Mouse (Mus musculus) adrenal gland, adult (tissue): ENCODE measurements around the gene Aff3.

ENCODE experiments used
- DNase-seq, 2 experiments: peaks; one replicate each; pipeline ENCODE4 v3.0.0; 2022 to 2023; ENCODE audit warnings: low spot score in 1 of 2; ENCODE audit not compliant: inconsistent age in 2 of 2

Gene Aff3

DNA sequence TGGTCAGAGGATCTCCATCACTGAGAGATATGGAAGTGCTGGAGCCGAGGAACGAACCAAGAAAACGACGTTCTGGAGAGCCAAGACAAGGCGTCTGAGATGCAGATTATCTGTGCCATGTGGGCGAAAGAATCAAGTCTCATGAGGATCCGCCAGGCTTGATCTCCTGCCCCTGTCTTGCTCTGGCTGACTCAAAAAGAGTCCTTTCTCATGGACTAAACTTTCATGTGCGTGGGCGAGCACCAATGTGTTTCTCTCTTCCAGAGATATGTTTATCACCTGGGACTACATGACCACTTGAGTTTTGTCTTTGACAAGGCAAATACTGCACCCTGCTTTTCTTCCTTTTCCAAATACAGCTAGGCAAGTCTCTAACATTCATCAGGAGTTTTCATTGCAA is 6.4 kb downstream of the Aff3 start:
- DNase-seq = no peak

DNA sequence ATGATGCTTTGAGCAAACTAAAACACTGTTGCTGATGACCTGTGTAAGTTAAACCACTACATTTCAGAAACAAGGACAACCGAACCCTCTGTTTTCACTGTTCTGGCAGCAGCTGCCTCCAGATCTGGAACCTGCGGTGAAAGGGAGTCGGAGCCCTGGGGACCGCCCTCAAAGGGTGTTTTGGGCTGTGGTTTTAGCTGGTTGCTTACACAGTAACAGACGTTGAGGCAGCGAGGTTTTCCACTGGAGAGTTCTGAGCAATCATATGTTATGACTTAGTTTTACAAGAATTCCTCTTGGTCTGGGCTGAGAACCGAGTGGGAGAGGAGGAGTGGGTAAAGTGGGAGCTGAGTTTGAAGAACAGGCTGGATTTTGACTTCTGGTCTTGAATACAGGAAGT is 7.1 kb downstream of the Aff3 start:
- DNase-seq = no peak

DNA sequence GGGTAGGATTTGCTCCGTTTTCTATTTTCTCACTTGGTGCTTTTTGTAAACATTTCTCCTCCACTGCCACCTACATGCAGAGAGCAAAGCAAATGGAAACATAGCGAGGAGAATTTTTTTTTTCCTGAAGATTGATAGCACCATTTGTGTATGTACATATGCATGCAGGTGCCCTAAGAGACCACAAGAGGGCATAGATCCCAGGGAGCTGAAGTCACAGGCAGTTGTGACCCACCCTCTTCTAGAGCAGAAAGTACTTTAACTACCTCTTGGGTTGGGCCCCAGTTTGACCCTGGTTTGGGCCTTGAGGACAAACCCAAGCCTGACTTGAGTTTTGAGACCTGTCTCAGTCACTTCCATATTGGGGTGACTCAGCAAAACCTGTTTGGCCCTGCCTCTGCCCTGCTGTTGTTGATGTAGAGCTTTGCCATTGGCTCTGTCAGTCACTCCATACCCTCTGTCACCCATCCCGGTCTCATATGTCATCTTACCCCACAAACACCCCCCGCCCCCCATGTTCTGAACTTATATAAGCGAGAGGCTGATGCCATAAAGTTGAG is 9.7 kb downstream of the Aff3 start:
- DNase-seq = no peak

DNA sequence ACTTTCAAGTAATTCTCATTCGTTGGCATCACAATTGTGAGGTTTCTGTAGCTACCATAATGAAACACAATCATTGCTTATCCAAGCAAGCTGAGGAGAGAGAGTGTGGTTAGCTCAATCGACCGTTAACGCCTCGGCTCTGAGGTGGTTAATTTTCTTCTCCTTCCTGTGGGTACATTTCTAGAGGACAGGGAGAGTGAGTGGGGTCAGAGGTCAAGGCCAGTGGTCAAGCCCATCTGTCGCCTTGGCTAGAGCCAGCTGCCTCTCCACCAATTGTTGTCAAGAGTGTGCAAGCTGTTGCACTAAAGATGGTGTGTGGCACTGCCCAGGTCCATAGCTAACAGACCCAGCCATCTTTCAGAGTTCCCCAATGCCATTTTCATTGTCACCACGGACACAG is 14.7 kb downstream of the Aff3 start:
- DNase-seq = no peak

DNA sequence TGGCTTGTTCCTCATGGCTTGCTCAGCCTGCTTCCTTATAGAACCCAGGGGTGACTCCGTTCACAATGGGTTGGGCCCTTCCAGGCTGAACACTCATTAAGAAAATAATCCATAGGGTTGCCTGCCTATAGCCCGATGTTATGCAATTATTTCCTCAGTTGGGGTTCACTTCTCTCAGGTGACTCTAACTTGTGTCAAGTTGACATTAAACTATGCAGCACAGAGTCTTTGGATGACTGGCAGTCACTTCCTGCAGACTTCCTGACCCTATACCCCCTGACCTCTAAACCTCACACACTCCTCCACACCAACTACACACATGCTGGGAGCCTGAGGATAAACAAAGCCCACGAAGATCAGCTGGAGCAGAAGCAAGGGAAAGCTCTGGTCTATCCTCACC is 15.6 kb downstream of the Aff3 start:
- DNase-seq = no peak

DNA sequence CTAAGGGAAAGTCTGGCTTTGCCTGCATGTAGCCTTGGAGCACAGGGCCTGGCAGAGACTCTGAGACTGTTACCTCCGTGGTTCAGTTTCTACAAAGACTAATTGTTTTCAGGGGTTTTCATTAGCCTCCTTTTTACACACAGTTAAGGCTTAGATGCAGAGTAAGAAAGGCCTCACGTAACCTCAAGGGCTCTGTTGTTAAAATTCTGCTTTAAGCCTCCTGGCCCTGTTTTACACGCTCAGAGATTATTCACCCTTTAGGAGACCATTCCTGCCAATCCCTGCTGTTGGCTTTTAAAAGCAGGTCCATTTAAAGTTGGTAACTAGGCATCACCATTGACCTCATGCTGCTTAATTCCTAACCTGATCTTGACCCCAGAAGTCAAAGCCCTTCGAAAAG is 22.5 kb downstream of the Aff3 start:
- no peak for DNase-seq

DNA sequence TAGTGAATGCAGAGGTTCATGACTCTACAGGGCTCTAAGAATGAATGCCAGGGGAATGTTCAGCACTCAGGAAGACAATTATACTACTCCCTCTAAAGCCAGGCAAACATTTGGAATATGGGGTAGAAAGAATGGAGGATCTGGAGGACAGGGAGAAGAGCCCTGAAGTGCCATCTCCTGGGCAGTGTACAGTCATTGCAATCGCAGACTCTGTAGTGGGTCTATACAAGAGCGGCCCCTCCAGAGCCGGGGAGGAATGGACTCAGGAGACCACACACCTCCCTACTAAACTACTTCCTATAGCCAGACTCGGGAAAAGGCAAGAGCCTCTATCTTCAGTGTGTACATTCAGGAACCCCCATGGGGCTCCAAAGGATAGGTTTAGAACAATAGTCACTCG is 25.1 kb downstream of the Aff3 start:
- no peak for DNase-seq

DNA sequence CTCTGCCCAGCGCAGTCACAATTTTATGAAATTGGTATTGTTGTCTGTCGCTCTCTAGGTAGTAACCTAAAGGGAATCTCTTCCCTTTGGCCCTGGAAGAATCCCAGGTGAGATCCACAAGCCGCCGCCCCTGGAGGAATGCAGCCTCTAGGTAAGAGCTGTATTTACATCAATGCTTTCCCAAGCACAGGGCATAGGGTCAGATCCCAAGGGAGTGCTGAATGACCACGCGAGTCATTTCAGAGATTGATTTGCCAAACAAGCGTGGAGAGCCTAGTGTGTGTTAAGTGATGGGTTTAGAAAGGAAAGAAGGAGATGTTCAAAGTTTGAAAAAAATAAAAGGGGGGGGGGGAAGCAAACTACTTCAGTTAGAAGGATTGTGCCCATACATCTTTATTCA is 29.2 kb downstream of the Aff3 start:
- DNase-seq = no peak

DNA sequence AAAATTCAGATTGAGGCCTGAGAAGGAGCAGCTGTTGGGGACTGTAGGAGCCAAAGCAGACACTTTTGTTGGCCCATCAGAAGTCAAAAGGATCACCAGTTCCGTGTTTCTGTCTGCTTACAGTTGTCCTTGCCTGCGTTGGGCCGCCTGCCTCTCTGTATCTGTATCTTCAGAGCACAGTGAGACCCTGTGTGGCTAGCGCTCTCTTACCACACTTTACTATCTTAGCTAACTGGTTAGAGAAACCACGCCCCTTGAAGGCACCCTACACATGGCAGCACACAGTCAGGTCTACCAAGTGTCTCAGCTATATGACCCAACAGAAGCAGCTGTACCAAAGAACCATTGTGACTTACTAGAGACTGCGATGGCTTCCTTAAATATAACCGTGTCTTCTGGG is 30.7 kb downstream of the Aff3 start:
- DNase-seq = no peak

DNA sequence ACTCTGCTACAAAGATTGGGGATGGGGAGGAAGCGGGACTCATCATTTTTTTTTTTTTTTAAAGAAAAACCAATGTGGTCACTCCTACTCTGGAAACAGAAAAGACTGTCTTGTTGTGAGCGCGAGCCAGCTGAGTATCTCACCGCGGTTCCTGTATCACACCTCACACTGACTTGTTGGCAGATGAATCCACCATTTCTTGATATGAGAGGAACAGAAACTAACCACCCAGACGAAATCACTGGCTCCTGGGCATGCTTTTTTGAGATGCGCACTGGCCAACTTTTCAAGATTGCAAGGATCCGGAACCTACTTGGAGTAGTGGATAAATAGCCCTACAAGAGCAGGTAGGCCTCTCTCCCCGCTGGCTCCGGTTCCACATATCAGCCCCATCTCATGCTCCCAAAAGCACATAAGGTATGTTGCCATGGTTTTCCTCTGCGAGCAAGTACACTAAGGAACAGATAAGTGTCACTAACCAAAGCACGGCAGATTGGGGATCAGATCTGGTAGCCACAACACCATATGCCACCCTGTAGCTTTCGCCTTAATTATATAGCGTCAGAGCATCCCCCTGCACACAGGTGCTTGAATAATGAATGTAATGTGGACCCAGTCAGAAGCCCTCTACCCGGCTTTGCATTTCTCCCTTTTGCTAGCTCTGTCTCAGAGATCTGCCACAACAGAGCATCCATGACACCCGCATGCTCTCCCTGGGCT is 32.1 kb downstream of the Aff3 start:
- DNase-seq = no peak

DNA sequence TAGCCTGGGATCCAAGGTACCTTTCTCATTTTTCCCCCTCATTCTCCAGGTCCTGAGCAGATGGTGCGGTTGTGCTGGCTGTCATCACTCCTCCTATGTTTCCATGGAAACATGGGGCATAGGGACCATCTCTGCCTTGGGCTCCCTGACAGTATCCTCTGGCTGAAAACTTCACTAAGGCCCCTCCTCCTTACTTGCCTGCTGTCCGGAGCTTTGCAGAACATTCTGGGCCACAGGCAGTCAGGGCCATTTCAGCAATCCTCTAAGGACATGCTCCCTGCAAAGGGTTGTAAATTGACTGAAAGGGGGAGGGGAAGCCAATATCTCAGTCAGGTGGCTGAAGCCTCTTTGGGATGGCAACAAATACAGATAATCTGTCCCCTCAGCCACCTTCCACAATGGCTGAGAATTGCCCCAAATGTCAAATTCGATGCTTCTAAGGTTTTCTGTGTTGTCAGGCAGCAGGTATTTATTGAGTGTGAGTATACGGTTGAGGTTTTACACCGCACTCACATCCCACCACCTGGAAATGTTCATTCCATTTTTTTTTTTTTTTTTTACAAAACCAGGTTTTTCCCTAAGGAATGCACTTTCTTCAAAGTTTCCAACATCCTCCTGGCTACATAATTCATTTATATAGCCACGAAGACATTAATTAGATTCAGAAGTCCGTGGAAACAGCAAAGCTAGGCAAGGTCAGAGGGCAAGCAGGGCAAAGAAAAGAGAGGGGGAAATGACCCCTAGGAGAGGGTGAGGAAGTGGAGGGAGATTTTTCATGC is 33.1 kb downstream of the Aff3 start:
- DNase-seq = no peak

DNA sequence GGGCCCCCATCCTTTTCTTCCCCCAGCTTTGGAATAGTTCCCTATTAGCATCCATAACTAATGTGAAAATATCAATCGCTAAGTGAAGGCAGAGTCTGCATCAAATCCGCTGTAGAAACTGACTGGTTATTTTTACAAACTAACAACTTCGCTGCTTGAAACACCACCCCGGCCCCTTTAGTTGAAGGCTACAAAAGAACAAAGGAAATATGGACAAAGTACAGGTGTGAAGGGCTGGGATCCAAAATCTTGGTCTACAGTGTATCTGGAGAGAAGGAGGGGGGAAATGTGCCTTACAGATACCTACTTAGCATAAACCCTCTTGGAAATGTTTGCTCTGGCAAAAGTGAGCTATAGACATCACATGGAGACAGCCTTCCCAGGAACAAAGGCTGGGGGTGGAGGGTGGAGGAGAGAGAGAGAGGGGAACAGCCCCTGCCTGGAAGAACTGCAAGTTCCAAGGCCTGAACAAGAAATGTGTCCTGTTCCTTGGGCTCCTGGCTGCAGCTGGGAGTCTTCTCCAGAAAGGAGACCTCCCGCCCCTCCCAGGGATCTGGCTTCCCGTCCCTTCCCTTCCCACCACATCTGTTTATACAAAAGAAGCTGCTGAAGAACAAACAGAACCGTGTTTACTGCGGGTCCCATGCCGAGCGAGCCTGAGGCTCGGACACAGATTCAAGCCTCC is 35.7 kb downstream of the Aff3 start:
- DNase-seq = no peak

DNA sequence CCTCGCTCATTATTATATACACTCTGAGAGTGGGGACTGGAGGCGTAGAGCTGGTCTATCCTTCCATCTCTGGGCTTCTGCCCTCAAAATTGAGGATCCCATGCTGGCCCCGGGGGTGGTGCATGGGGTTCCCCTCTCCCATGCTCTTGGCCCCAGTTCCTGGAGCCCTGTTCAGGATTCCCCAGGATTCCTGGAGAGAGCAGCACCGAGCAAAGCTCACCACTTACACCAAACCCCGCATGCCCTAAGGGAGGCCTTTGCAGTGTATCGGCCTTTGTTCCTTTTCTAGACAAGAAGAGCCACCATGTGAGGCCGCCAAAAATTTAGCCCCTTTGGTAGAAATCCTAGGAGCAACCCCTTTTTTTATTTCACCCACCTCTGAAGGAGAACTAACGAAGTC is 36.3 kb downstream of the Aff3 start:
- no peak for DNase-seq

DNA sequence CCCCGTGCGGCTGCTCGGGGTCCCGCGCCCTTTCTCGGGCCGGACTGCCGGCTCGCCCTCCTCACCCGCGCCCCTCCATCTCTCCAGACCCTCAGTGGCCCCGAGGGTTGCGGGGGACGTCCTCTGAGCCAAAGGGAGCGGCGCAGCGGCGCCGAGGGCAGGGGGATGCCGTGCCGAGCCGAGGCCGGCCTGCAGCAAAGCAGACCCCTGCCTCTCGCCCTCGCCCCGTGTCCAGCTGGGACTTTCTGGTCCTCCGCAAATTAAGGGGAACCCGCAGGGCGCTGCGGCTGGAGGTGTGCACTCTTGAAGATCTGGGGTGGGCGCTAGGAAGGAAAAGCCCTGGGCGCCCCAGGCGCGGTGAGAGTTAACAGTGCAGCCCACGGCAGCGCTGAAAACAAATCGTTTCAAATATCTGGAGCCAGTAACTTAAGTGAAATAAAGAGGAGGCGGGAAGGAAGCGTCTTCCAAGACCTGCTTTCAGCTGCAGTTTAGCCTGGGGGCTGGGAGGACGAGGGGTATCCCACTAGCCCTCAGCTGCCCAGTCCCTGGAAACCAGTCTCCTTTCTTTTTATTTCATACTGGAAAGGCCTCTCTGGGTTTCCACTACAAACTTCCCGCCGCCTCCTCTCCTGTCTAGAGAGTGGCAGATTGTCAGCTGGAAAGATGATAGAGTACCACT is 36.9 kb downstream of the Aff3 start:
- DNase-seq = peak in 1 of 2 experiments; percentile 42

DNA sequence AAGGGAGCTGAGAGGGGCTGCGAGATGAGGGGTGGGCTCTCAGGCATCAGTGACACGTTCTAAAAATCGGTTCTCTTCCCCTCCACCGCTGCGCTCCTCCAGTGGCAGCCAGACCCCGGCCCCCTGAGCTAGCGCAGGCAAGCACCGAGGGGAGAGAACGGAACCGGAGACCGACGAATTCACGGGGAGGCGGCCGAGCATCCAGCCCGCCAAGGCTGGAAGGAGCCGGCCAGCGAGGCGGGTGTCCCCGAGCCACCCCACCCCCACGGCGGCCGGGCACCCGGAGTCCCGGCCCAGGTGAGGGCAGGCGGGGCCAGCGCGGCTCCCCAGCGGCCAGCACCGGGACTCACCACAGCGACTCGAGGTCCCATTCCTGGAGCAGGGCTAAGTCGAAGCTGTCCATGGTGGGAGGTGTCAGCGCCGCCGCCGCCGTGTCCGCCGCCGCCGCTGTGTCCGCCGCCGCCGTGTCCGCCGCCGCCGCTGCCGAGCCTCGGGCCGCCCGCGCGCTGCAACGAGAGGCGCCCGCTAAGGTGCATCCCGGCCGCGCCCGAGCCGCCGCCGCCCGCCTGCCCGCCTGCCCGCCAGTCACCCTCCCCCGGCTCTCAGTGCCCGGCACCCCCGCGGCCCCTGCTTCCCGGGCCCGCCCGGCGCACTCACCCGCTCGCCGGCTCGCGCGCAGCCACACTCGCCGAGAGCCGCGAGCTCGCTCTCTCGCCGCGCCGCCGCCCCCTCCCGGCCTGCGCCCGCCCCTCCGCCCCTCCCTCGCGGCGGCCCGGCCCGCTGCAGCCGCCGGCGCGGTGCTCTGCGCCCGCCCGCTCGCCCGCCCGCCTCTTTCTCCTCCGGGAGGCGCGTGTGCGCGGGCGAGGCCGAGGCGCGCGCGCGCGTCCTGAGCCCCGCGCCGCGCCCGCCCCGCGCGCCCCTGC is 37.8 kb downstream of the Aff3 start:
- DNase-seq = peak; percentile 24 to 72

DNA sequence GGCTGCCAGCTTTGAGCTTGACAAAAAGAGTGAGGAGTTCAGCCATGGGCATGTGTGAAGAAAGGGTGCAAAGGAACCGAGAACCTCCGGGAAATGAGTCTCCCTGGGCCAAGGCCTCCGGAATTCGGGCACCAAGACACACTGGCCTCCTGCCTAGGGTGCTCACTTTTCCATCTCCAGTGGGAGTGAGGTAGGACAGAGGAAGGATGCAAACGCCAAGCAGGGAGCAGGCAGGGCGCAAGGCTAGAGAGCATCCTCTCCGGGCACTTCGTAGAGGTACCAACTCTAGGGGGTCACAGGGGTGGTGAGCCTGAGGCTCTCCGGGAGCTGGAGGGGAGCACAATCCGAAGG is 38.4 kb downstream of the Aff3 start:
- no peak for DNase-seq

DNA sequence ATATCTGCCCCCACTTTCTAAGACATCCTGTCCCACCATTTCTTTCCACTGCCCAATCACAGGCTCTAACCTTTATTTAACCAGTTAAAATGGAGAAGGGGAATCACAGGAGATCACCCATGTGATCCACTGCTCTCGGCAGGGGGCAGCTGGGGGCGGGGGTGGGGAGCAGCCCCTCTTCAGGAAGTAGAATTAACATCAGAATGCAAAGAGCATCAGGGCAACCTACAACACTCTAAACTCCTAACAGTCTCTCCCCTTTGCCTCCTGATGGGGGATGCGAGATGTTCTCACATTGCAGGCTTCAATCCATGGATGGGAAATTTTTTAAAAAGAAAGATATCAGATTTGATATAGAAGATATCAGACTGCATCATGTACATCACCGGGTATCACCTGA is 42.9 kb downstream of the Aff3 start:
- DNase-seq = no peak

DNA sequence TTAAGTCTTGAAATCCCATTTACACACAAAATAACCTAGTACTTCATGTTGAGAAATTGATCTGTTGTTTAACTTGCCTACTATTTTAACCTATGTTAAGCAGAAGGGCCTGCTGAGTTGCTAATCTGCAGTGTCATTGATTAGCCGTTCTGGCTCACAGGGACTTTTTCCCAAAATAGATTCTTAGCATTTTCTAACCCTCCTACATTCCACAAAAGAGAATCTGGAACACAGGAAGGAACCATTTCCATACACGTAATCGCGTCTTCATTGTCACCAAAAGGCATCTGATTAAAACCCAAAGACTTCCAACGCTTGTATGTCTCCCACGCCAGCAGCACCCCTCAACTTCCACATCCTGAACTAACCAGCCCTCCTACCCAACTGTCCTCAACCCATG is 44.4 kb downstream of the Aff3 start:
- no peak for DNase-seq

DNA sequence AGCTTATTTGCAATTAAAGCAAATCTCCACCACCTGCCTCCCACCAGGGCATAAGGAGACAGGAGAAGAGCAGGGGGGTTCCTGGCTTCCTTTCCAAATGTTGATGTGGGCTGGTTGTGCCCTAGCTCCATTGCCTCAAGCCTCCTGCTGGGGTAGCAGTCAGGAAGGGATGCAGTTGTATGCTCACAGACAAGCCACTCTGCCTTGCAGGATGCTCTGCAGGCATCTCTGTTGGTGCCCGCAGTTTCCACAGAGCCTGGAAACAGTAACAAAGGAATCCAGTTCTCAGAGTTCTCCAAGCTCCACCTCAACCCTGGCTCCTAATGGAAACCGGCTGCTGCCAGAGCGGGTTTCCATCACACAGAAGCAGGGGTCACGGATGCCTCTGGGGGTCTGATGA is 58.0 kb downstream of the Aff3 start:
- DNase-seq = no peak

DNA sequence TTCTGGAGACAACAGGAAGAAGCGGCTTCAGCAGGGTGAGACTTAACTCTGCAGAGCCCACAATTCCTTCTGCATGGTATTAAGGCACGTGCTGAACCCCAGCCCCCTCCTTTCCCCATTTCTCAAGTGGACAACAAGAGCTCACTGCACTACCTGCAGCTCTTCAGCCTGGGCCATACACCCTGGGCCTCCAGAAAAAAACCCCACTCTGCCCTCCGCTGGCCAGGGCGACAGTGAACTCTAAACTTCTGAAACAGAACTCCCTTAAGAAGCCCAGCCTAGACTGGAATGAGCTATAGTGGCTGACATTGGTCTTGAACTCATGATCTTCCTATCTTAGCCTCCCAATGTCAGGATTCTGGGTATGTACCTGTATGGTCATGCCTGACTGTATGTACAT is 59.3 kb downstream of the Aff3 start:
- no peak for DNase-seq
